Mouse (Mus musculus) testis, adult 2 months (tissue): ENCODE results near the gene Gm9945. TPM values are rescaled to one million over a fixed set of nuclear protein-coding genes. Genes with fewer than 3 reads are reported as not detected.
A peak's percentile ranks its signal among the peaks of the same experiment; 100 is the strongest.

ENCODE experiments used
- H3K27ac ChIP-seq: fragments of 200-500 bp; 2 replicates; pipeline ENCODE4 v1.5.1; 2012; ENCODE audit warnings: low read depth, low read length; ENCODE audit not compliant: control insufficient read depth, insufficient read depth
- H3K27me3 ChIP-seq: fragments of 200-500 bp; 2 replicates; pipeline ENCODE4 v1.6.1; 2012; ENCODE audit warnings: mild to moderate bottlenecking, low read length, moderate library complexity; ENCODE audit not compliant: control insufficient read depth, insufficient read depth
- H3K36me3 ChIP-seq: fragments of 200-500 bp; 2 replicates; pipeline ENCODE4 v1.6.1; 2012; ENCODE audit warnings: mild to moderate bottlenecking, low read length; ENCODE audit not compliant: control insufficient read depth, insufficient read depth
- H3K4me1 ChIP-seq: fragments of 200-500 bp; 2 replicates; pipeline ENCODE4 v1.6.1; 2012; ENCODE audit warnings: low read length; ENCODE audit not compliant: control insufficient read depth, insufficient read depth
- H3K4me3 ChIP-seq: fragments of 200-500 bp; 2 replicates; pipeline ENCODE4 v1.5.1; 2012; ENCODE audit warnings: low read depth, mild to moderate bottlenecking, low read length, moderate library complexity, mixed read lengths; ENCODE audit not compliant: control insufficient read depth
- CTCF ChIP-seq: fragments of 200-500 bp; IDR thresholded peaks from 2 replicates; pipeline ENCODE4 v1.5.1; 2012; ENCODE audit warnings: low read depth, mild to moderate bottlenecking, inconsistent platforms, low read length, moderate library complexity; ENCODE audit not compliant: control insufficient read depth, insufficient read depth, insufficient replicate concordance
- POLR2A ChIP-seq: fragments of 200-500 bp; IDR thresholded peaks from 2 replicates; pipeline ENCODE4 v1.6.1; 2012; ENCODE audit warnings: low read depth, mild to moderate bottlenecking, inconsistent platforms, low read length, moderate library complexity; ENCODE audit not compliant: control insufficient read depth
- polyA plus RNA-seq: library from polyadenylated mRNA; depleted of rRNA; stranded (reverse); fragments of >200 nt; gene quantifications from 2 replicates; pipeline ENCODE4 v1.2.3, GENCODE M21; 2012

The Gm9945 gene
- polyA plus RNA-seq, 1 experiment: not detected

DNA sequence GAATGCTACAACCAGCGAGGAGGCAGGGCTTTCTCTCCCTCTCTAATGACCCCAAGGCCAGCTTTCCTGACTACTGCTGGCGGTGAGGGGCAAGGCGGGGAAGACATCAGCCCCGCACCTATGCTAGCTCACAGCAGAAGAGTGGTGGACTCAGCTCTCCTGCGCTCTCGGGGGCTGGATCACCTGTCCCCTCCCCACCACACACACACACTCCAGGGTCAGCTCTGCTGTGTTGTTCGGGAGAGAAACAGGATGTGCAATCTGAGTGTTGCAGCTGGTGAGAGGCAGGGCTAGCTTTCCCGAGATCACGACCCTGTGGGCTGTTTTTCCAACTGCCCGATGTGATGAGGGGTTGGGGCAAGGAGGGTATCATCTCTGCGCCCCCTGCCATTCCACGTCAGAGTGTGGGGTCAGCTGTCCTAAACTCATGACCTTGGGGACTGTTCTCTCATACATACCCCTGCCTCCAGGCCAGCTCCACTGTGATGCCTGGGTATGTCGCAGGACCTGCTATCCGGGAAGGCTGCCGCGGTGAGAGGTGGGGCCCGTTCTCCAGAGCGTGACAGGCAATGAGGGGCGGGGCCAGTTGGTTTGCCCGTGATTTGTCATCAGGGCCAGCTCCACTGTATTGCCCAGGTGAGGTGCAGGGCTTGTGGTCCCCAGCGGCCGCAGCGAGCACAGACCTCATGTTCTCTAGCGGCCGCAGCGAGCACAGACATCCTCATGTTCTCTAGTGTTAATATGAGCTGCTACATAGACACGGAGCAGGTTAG is 7.0 kb downstream of the Gm9945 start:
- Histone ChIP-seq H3K27me3 (no peaks in the 10 kb centered on the region), H3K4me1 (no peaks in the 10 kb centered on the region; the same call in 1 of the 2 replicates), H3K27ac (no peak overlapping the region), H3K4me3 (peak overlapping the region; percentile 19), H3K36me3 (no peaks in the 10 kb centered on the region)
- no peak for TF ChIP-seq POLR2A
- no peak for TF ChIP-seq CTCF

DNA sequence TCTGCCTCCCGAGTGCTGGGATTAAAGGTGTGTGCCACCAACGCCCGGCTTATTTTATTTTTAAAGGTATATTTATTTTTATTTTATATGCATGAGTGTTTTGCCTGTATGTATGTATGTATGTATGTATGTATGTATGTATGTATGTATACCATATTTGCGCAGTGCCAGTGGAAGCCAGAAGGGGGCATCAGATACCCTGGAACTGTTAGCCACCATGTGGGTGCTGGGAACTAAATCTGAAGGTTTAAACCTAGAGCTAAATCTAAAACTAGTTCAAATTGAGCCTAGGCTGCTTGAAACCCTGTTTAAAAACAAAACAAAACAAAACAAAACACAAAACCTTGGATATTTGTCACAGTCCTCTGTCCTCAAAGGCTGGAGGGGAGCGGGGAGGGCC is 9.0 kb downstream of the Gm9945 start:
- Histone ChIP-seq H3K4me1 (no peaks in the 10 kb centered on the region; the same call in 1 of the 2 replicates), H3K36me3 (no peaks in the 10 kb centered on the region), H3K27me3 (no peaks in the 10 kb centered on the region), H3K27ac (no peak overlapping the region), H3K4me3 (no peak overlapping the region)
- no peak for TF ChIP-seq CTCF
- TF ChIP-seq POLR2A: no peak

DNA sequence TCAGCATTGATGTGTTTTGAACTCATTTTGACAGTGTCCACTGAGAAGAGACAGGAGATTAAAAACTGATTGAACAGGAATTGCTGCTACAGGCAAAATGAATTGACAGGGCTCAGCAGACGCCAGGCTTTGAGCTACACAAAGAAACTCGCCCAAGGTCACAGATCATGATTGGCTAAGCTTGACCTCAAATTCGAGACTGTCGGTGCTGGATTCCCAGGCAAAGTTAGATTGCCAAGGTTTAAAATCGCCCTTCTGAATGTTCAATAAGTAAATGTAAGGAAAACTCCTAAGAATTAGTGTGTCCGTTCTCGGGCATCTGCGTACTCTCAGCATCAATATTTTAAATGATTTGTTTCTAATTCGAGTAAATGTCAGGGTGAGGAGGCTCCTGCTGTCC is 9.5 kb downstream of the Gm9945 start:
- Histone ChIP-seq H3K27me3 (no peaks in the 10 kb centered on the region), H3K36me3 (no peaks in the 10 kb centered on the region), H3K27ac (no peak overlapping the region), H3K4me1 (no peaks in the 10 kb centered on the region; the same call in 1 of the 2 replicates), H3K4me3 (no peak overlapping the region)
- no peak for TF ChIP-seq CTCF
- no peak for TF ChIP-seq POLR2A

- Histone ChIP-seq H3K27ac (no peak overlapping the region), H3K4me1 (no peaks in the 10 kb centered on the region; the same call in 1 of the 2 replicates), H3K4me3 (no peak overlapping the region), H3K27me3 (no peaks in the 10 kb centered on the region), H3K36me3 (no peaks in the 10 kb centered on the region)
- no peak for TF ChIP-seq POLR2A
- TF ChIP-seq CTCF: no peak
These were observed 12.0 kb downstream of the Gm9945 start for GRCm38 (mm10) chr11:53491954-53492401.

DNA sequence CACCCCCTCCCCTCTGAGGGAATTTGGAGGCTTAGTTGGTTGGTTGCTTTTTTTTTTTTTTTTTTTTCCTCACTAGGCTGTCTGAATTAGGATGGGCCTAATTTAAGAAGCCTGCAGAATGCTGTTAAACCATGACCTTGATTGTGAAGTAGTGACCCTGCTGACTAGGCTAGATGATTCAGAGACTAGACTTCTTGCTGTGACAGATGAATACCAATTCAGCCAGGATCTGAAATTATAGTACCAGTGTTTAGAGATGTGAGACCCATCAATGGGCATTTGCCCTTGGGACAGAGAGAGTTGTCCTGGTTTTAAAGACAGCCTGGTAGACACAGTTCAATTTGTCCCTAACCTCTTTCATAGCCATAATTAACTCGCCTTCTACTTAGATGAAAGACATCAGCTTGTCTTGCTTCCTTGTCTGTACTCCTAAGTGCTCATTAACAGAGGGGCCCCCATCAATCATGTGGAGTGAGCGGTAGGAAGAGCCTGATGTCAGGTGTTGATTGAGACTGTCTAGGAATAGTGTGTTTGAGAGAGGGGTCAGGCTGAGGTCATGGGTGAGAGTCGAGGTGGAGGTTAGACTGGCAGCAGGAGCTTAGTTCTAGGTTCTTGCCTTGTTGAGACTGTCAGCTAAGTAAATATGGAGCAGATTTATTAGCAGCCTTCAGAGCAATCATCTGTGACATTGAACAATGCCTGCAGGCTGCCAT is 13.4 kb downstream of the Gm9945 start:
- H3K27me3 ChIP-seq: no peaks in the 10 kb centered on the region
- no peaks in the 10 kb centered on the region for H3K36me3 ChIP-seq
- no peak overlapping the region for H3K27ac ChIP-seq
- no peak overlapping the region for H3K4me3 ChIP-seq
- H3K4me1 ChIP-seq: no peaks in the 10 kb centered on the region
- TF ChIP-seq CTCF: no peak
- TF ChIP-seq POLR2A: no peak

DNA sequence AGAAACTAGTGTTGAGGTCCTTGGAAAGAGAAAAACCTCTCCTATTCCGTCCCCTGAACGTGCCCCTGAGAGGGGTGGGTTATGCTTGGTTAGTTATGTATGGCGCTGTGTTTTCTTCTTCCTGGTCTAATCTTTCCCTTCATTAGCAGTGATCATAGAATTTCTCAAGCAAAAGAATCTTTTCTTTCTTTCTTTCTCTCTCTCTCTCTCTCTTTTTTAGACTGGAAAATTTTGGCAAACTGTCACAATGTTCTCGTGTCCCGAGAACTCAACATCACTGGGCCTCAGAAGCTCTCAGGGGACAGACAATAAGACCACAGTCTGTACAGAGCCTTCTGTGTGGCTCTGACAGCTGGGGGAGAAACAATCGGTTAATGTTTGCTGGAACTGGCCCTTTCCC is 15.5 kb downstream of the Gm9945 start:
- Histone ChIP-seq H3K4me1 (no peaks in the 10 kb centered on the region), H3K27me3 (no peaks in the 10 kb centered on the region), H3K27ac (no peak overlapping the region), H3K36me3 (no peaks in the 10 kb centered on the region), H3K4me3 (no peak overlapping the region)
- TF ChIP-seq CTCF (no peak), POLR2A (no peak)

DNA sequence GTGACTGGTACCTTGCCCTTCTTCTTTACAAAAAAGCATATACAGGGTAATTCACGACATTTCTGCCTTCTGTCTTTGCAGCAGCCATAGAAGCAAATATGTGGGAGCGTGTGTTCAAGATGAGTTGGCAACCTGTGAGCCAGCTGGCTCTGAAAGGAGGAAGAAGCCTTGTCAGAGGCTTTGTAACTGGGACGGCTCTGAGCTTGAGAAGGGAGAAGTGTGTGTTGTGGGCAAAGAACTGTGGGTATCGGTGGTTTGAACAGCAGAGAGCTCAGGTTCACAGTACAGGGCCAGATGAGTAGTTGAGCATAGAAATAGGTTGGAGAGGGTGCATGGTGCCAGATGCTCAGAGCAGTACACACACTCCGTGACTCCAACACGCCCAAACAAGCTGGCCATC is 17.0 kb downstream of the Gm9945 start:
- Histone ChIP-seq H3K4me3 (no peak overlapping the region), H3K27ac (no peak overlapping the region), H3K4me1 (no peaks in the 10 kb centered on the region), H3K36me3 (no peaks in the 10 kb centered on the region), H3K27me3 (no peaks in the 10 kb centered on the region)
- TF ChIP-seq CTCF (no peak), POLR2A (no peak)
